In the genomic region with DNA sequence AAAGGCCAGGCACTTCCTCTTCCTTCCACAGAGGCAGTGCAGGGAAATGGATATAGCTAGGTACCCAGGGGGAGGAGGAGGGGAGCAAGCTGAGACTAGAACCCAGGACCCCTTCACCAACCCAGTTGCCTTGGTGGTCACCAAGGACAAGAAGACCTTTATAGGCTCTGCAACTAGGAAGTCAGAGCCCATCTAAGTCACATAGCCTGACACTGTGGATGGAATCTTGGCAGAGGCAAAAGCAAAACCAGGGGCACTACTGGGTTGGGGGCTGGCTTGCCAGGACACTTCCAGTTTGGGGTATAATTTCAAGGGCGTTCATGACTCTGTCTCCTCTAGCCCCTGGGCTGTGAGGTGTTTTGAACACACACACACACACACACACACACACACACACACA, we compare ENCODE assay signal across 21 mouse cellular contexts. TPM values are rescaled to one million over a fixed set of nuclear protein-coding genes. Genes with fewer than 3 reads are reported as not detected.
DNase-seq lines count a peak whose midpoint lies in the region; ATAC-seq and TF ChIP-seq lines count a peak whose summit lies in the region.
"Had no signal": no experiment of that assay in that cellular context is flagged by ENCODE, and none has a peak within 500 bp of the region (broad histone marks: within the 10 kb centered on the region; RNA-seq: fewer than 3 reads in every experiment).

No protein-coding gene starts in this region.

- peaks cover 100% of the 10 kb centered on the region for H3K27me3 ChIP-seq in forebrain, embryonic 13.5 days
- H3K27me3 ChIP-seq in forebrain, embryonic 11.5 days (ENCODE audit: control insufficient read depth, insufficient read depth, low read length): peaks cover 99% of the 10 kb centered on the region
- H3K27me3 ChIP-seq in forebrain, embryonic 15.5 days: peaks cover 65% of the 10 kb centered on the region
- H3K27me3 ChIP-seq in forebrain, postnatal 0 days (ENCODE audit: insufficient read depth, low read length): peaks cover 14% of the 10 kb centered on the region

- H3K4me1 ChIP-seq in forebrain, embryonic 13.5 days: peaks cover 55% of the 10 kb centered on the region
- peaks cover 22% of the 10 kb centered on the region for H3K4me1 ChIP-seq in forebrain, embryonic 11.5 days (replicated peaks; ENCODE audit: control insufficient read depth, insufficient read depth, low read length)
- H3K4me1 ChIP-seq in forebrain, embryonic 15.5 days: peaks cover 68% of the 10 kb centered on the region
- H3K4me1 ChIP-seq in forebrain, postnatal 0 days (ENCODE audit: insufficient read depth): peaks cover 18% of the 10 kb centered on the region

- H3K27ac ChIP-seq in forebrain, embryonic 13.5 days: 0 out of 2 replicates have a peak overlapping the region, but pooled peaks have one; percentile 95
- no peak overlapping the region for H3K27ac ChIP-seq in forebrain, embryonic 11.5 days (ENCODE audit: low read depth, low read length)
- H3K27ac ChIP-seq in forebrain, embryonic 15.5 days (replicated peaks): peak overlapping the region; percentile 96
- no peak overlapping the region for H3K27ac ChIP-seq in forebrain, postnatal 0 days (ENCODE audit: low read depth, low read length)
- H3K27ac ChIP-seq: embryonic facial prominence, embryonic 13.5 days; embryonic facial prominence, embryonic 15.5 days; forebrain, embryonic 10.5 days; gastrocnemius, adult 2 months had no signal

- H3K36me3 ChIP-seq in forebrain, embryonic 13.5 days (ENCODE audit: poor library complexity, severe bottlenecking): no peaks in the 10 kb centered on the region
- no peaks in the 10 kb centered on the region for H3K36me3 ChIP-seq in forebrain, embryonic 11.5 days (ENCODE audit: control insufficient read depth, insufficient read depth, low read length)
- no peaks in the 10 kb centered on the region for H3K36me3 ChIP-seq in forebrain, embryonic 15.5 days
- peaks cover 9% of the 10 kb centered on the region for H3K36me3 ChIP-seq in forebrain, postnatal 0 days (ENCODE audit: insufficient read depth)
- H3K36me3 ChIP-seq: embryonic facial prominence, embryonic 13.5 days; embryonic facial prominence, embryonic 15.5 days; forebrain, embryonic 10.5 days had no signal

- 89% methylated on average over 1 of the region's 1 CpGs for WGBS in forebrain, embryonic 13.5 days
- 43% methylated on average over 1 of the region's 1 CpGs for WGBS in forebrain, embryonic 11.5 days
- WGBS in forebrain, embryonic 15.5 days: 45% methylated on average over 1 of the region's 1 CpGs
- 35% methylated on average over 1 of the region's 1 CpGs for WGBS in forebrain, postnatal 0 days

- no peak overlapping the region for H3K9ac ChIP-seq in forebrain, embryonic 13.5 days
- H3K9ac ChIP-seq in forebrain, embryonic 11.5 days (ENCODE audit: low read length): no peak overlapping the region
- no peak overlapping the region for H3K9ac ChIP-seq in forebrain, embryonic 15.5 days (replicated peaks)
- H3K9ac ChIP-seq in forebrain, postnatal 0 days: no peak overlapping the region
- H3K9ac ChIP-seq: embryonic facial prominence, embryonic 13.5 days; embryonic facial prominence, embryonic 15.5 days had no signal

- H3K9me3 ChIP-seq in forebrain, embryonic 13.5 days (replicated peaks): no peaks in the 10 kb centered on the region
- no peaks in the 10 kb centered on the region for H3K9me3 ChIP-seq in forebrain, embryonic 11.5 days (ENCODE audit: control insufficient read depth, low read length)
- no peaks in the 10 kb centered on the region for H3K9me3 ChIP-seq in forebrain, embryonic 15.5 days
- H3K9me3 ChIP-seq in forebrain, postnatal 0 days (ENCODE audit: low read length): no peaks in the 10 kb centered on the region
- H3K9me3 ChIP-seq: embryonic facial prominence, embryonic 13.5 days; embryonic facial prominence, embryonic 15.5 days; forebrain, embryonic 10.5 days had no signal

- ATAC-seq in forebrain, embryonic 13.5 days: no peak
- ATAC-seq in forebrain, embryonic 11.5 days (replicated peaks; ENCODE audit: low FRiP score): no peak
- no peak for ATAC-seq in forebrain, embryonic 15.5 days (replicated peaks)
- ATAC-seq in forebrain, postnatal 0 days: no peak

- no peak overlapping the region for H3K4me3 ChIP-seq in forebrain, embryonic 13.5 days
- H3K4me3 ChIP-seq in forebrain, embryonic 11.5 days (ENCODE audit: low read depth, low read length): no peak overlapping the region
- no peak overlapping the region for H3K4me3 ChIP-seq in forebrain, embryonic 15.5 days
- no peak overlapping the region for H3K4me3 ChIP-seq in forebrain, postnatal 0 days (ENCODE audit: low read depth, low read length)
- H3K4me3 ChIP-seq: embryonic facial prominence, embryonic 13.5 days; embryonic facial prominence, embryonic 15.5 days; erythroblast, embryonic 14.5 days; forebrain, embryonic 10.5 days; gastrocnemius, adult 2 months had no signal

- H3K4me2 ChIP-seq in forebrain, embryonic 13.5 days: no peak overlapping the region
- H3K4me2 ChIP-seq in forebrain, embryonic 11.5 days (ENCODE audit: low read depth, low read length, severe bottlenecking): no peak overlapping the region
- no peak overlapping the region for H3K4me2 ChIP-seq in forebrain, embryonic 15.5 days (replicated peaks)
- no peak overlapping the region for H3K4me2 ChIP-seq in forebrain, postnatal 0 days (ENCODE audit: low read depth)
- H3K4me2 ChIP-seq: embryonic facial prominence, embryonic 13.5 days; embryonic facial prominence, embryonic 15.5 days had no signal

- DNase-seq in cerebellum, adult 9-10 months: peak; percentile 55
- no peak for DNase-seq in cerebellum, adult 8-10 months
- DNase-seq in forebrain, embryonic 11.5 days (ENCODE audit: low spot score): no peak
- DNase-seq in forebrain, postnatal 0 days: no peak
- DNase-seq: adrenal gland, adult 2 months; adrenal gland, postnatal 10 days; adrenal gland, postnatal 25 days; cerebellum, adult 11 months; cerebellum, postnatal 14 days; embryo, embryonic 11 days; gastrocnemius, adult 2 months had no signal

- no peak for TF ChIP-seq CTCF in forebrain, postnatal 0 days (IDR thresholded peaks at IDR 0.05; ENCODE audit: low read depth)

RNA-seq across cellular contexts. Expression of gene Neurod2, which starts 2.0 kb away (rescaled TPM):
- 45.4 and 72.1 TPM in 2 replicates for polyA plus RNA-seq in forebrain, embryonic 13.5 days (2015; fragmentation: Nextera tagmentation; extraction: Ambion mirVana)
- polyA plus RNA-seq in forebrain, embryonic 11.5 days (2014; fragmentation: Nextera tagmentation; extraction: Ambion mirVana): 3.8 and 5.8 TPM in 2 replicates
- polyA plus RNA-seq in forebrain, embryonic 15.5 days (2015; fragmentation: Nextera tagmentation; extraction: Ambion mirVana): 142 and 148 TPM in 2 replicates
- total RNA-seq in forebrain, postnatal 0 days (2014; rRNA removed): 133 and 140 TPM in 2 replicates
- 74.9 and 77.3 TPM in 2 replicates for polyA plus RNA-seq in forebrain, postnatal 0 days (2015; fragmentation: Nextera tagmentation; extraction: Ambion mirVana)
- total RNA-seq: adrenal gland, adult 2 months; adrenal gland, postnatal 10 days; adrenal gland, postnatal 25 days; common myeloid progenitor, adult 5-6 weeks; ES-E14; gastrocnemius, adult 2 months; MEL had no signal
- polyA plus RNA-seq: adrenal gland, adult 2 months; C2C12; erythroblast, embryonic 14.5 days had no signal

RNA-seq across cellular contexts. Expression of gene Ppp1r1b, which starts 16.8 kb away (rescaled TPM):
- 14.6 and 20.0 TPM in 2 replicates for polyA plus RNA-seq in forebrain, embryonic 13.5 days (2015; fragmentation: Nextera tagmentation; extraction: Ambion mirVana)
- polyA plus RNA-seq in forebrain, embryonic 11.5 days (2014; fragmentation: Nextera tagmentation; extraction: Ambion mirVana): 0.29 and 0.41 TPM in 2 replicates
- polyA plus RNA-seq in forebrain, embryonic 15.5 days (2015; fragmentation: Nextera tagmentation; extraction: Ambion mirVana): 49.6 and 60.4 TPM in 2 replicates
- 19.4 and 32.5 TPM in 2 replicates for total RNA-seq in forebrain, postnatal 0 days (2014; rRNA removed)
- polyA plus RNA-seq in forebrain, postnatal 0 days (2015; fragmentation: Nextera tagmentation; extraction: Ambion mirVana): 91.4 and 121 TPM in 2 replicates
- total RNA-seq: common myeloid progenitor, adult 5-6 weeks; gastrocnemius, adult 2 months had no signal

RNA-seq across cellular contexts. Expression of gene Stard3, which starts 26.8 kb away (rescaled TPM):
- 44.0 and 45.5 TPM in 2 replicates for polyA plus RNA-seq in forebrain, embryonic 13.5 days (2015; fragmentation: Nextera tagmentation; extraction: Ambion mirVana)
- polyA plus RNA-seq in forebrain, embryonic 11.5 days (2014; fragmentation: Nextera tagmentation; extraction: Ambion mirVana): 38.1 and 39.9 TPM in 2 replicates
- 53.2 and 56.5 TPM in 2 replicates for polyA plus RNA-seq in forebrain, embryonic 15.5 days (2015; fragmentation: Nextera tagmentation; extraction: Ambion mirVana)
- 36.2 and 39.4 TPM in 2 replicates for total RNA-seq in forebrain, postnatal 0 days (2014; rRNA removed)
- polyA plus RNA-seq in forebrain, postnatal 0 days (2015; fragmentation: Nextera tagmentation; extraction: Ambion mirVana): 31.6 and 32.2 TPM in 2 replicates

RNA-seq across cellular contexts. Expression of gene Tcap, which starts 52.2 kb away (rescaled TPM):
- 0.18 and 0.19 TPM in 2 replicates for polyA plus RNA-seq in forebrain, embryonic 13.5 days (2015; fragmentation: Nextera tagmentation; extraction: Ambion mirVana)
- polyA plus RNA-seq in forebrain, embryonic 11.5 days (2014; fragmentation: Nextera tagmentation; extraction: Ambion mirVana): not detected in 2 replicates
- 0.18 and 0.20 TPM in 2 replicates for polyA plus RNA-seq in forebrain, embryonic 15.5 days (2015; fragmentation: Nextera tagmentation; extraction: Ambion mirVana)
- 0.23 TPM in 1 of 2 replicates, not detected in the other for total RNA-seq in forebrain, postnatal 0 days (2014; rRNA removed)
- polyA plus RNA-seq in forebrain, postnatal 0 days (2015; fragmentation: Nextera tagmentation; extraction: Ambion mirVana): not detected in 2 replicates
- total RNA-seq: common myeloid progenitor, adult 5-6 weeks; MEL had no signal
- polyA plus RNA-seq: erythroblast, embryonic 14.5 days had no signal

RNA-seq across cellular contexts. Expression of gene Pnmt, which starts 54.8 kb away (rescaled TPM):
- 0.35 TPM in 1 of 2 replicates, not detected in the other for polyA plus RNA-seq in forebrain, embryonic 13.5 days (2015; fragmentation: Nextera tagmentation; extraction: Ambion mirVana)
- not detected in 2 replicates for polyA plus RNA-seq in forebrain, embryonic 11.5 days (2014; fragmentation: Nextera tagmentation; extraction: Ambion mirVana)
- polyA plus RNA-seq in forebrain, embryonic 15.5 days (2015; fragmentation: Nextera tagmentation; extraction: Ambion mirVana): 0.42 and 0.70 TPM in 2 replicates
- 1.0 and 1.8 TPM in 2 replicates for total RNA-seq in forebrain, postnatal 0 days (2014; rRNA removed)
- 1.7 and 3.5 TPM in 2 replicates for polyA plus RNA-seq in forebrain, postnatal 0 days (2015; fragmentation: Nextera tagmentation; extraction: Ambion mirVana)
- total RNA-seq: common myeloid progenitor, adult 5-6 weeks; MEL had no signal
- polyA plus RNA-seq: erythroblast, embryonic 14.5 days; forebrain, embryonic 10.5 days had no signal

Comparison
In these comparisons a context has a peak if more than half of its experiments do, and no peak if none do; other contexts are left out.
1. H3K27ac ChIP-seq: peak in forebrain, embryonic 13.5 days (single experiment) and forebrain, embryonic 15.5 days (single experiment); none in forebrain, embryonic 11.5 days (single experiment) and forebrain, postnatal 0 days (single experiment).
2. RNA of gene Ppp1r1b, which starts 16.8 kb away (polyA plus RNA-seq): 91.4 to 121 TPM in forebrain, postnatal 0 days, 49.6 to 60.4 TPM in forebrain, embryonic 15.5 days and 14.6 to 20.0 TPM in forebrain, embryonic 13.5 days; 0.29 to 0.41 TPM in forebrain, embryonic 11.5 days; every median in the first group is over 10 times any median in the second.